Mouse (Mus musculus) cerebellum, postnatal 10 days (tissue): Measurements from ENCODE around the gene Tnn.

Experiments
- DNase-seq, 2 experiments: peaks; one replicate each; pipeline ENCODE4 v3.0.0; 2021; ENCODE audit warnings: mixed read lengths in 2 of 2

Gene Tnn

GRCm38 (mm10) chr1:160153480-160153879, at the start of gene Tnn:
Gene Tnn, minus strand, starts transcription at chr1:160153580.
- DNase-seq, result no peak

- no peak for DNase-seq
Observed at GRCm38 (mm10) chr1:160195337-160195663, 41.9 kb upstream of the Tnn start.

- DNase-seq, result peak; percentile 98 to 99
Observed at GRCm38 (mm10) chr1:160194529-160195336, 41.4 kb upstream of the Tnn start, which contains the start of gene Mrps14. Gene Mrps14, plus strand, starts transcription at chr1:160195215.

GRCm38 (mm10) chr1:160184506-160184905, 31.1 kb upstream of the Tnn start:
- DNase-seq, result peak; percentile 62

GRCm38 (mm10) chr1:160181216-160181615, 27.8 kb upstream of the Tnn start:
- DNase-seq, result no peak

GRCm38 (mm10) chr1:160176903-160177302, 23.5 kb upstream of the Tnn start:
- DNase-seq, result no peak

- DNase-seq, result no peak
Observed at GRCm38 (mm10) chr1:160166600-160166999, 13.2 kb upstream of the Tnn start.

GRCm38 (mm10) chr1:160158190-160158589, 4.8 kb upstream of the Tnn start:
- DNase-seq, result no peak

- no peak for DNase-seq
Observed at GRCm38 (mm10) chr1:160150726-160151125, 2.7 kb downstream of the Tnn start.

GRCm38 (mm10) chr1:160149291-160149906, 4.0 kb downstream of the Tnn start:
- DNase-seq, result peak in 1 of 2 experiments; percentile 11

GRCm38 (mm10) chr1:160147274-160147673, 6.1 kb downstream of the Tnn start:
- no peak for DNase-seq

- no peak for DNase-seq
Observed at GRCm38 (mm10) chr1:160145606-160146005, 7.8 kb downstream of the Tnn start.

- no peak for DNase-seq
Observed at GRCm38 (mm10) chr1:160144343-160144742, 9.0 kb downstream of the Tnn start.

- no peak for DNase-seq
Observed at GRCm38 (mm10) chr1:160136362-160136890, 17.0 kb downstream of the Tnn start.

- DNase-seq, result no peak
Observed at GRCm38 (mm10) chr1:160133464-160134079, 19.8 kb downstream of the Tnn start.

GRCm38 (mm10) chr1:160123957-160124356, 29.4 kb downstream of the Tnn start:
- DNase-seq, result no peak

GRCm38 (mm10) chr1:160108604-160109003, 44.8 kb downstream of the Tnn start:
- DNase-seq, result no peak

GRCm38 (mm10) chr1:160105426-160105825, 48.0 kb downstream of the Tnn start:
- no peak for DNase-seq

- DNase-seq, result no peak
Observed at GRCm38 (mm10) chr1:160100996-160101395, 52.4 kb downstream of the Tnn start.

GRCm38 (mm10) chr1:160099659-160100302, 53.6 kb downstream of the Tnn start:
- peak; percentile 13 to 20 for DNase-seq

GRCm38 (mm10) chr1:160086651-160087050, 66.7 kb downstream of the Tnn start:
- no peak for DNase-seq

- no peak for DNase-seq
Observed at GRCm38 (mm10) chr1:160084239-160084638, 69.1 kb downstream of the Tnn start.

GRCm38 (mm10) chr1:160082647-160083046, 70.7 kb downstream of the Tnn start:
- no peak for DNase-seq
